Mouse (Mus musculus) MEL-GATA-1-ER (cell line): ENCODE data around the gene Prps1l1.

Source experiments
- DNase-seq: peaks from one replicate; pipeline ENCODE4 v3.0.0-alpha.2; 2012; ENCODE audit warnings: low read depth; ENCODE audit errors: extremely low read depth

Gene Prps1l1

DNA sequence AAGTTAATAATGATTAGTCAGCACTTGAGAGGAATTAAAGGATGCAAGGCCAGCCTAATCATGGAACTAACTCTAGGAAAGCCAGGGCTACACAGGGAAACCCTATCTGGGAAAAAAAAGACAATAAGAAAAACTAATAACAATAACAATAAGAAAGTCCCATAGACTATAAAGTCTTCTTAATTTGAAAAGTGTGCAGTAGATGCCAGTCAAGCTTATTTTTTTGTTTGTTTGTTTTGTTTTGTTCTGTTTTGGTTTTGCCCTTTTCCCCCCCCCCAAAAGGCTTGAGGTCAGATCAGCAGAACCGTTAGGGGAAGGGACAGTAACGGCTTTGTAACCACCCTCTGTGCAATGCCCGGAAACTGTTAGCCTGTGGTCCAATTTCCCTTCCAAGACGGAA is at the start of gene Prps1l1:
Gene Prps1l1, plus strand, starts transcription at position 301 of the 400 bp plus-strand sequence.
- no peak for DNase-seq

DNA sequence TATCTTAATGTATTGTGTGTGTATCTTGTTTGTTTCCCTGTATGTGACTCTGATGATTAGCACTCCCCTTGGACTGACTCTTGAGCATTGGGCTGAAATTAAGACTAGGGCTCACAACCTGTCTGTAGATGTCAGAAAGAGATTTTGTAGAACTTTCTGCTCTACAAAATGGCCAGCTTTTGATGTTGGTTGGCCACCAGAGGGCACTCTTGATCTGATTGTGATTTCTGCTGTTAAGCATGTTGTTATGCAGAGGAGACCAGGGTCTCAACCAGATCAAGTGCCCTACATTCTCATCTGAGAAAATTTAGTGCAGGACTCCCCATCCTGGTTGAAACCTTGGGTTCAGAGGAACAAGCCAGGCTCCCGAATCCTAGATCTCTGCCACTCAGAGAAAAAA is 46.6 kb upstream of the Prps1l1 start:
- DNase-seq = no peak

GRCm38 (mm10) chr12:34949066-34949706 is 35.4 kb upstream of the Prps1l1 start:
- no peak for DNase-seq

- no peak for DNase-seq
Observed at GRCm38 (mm10) chr12:34975991-34976390, 8.6 kb upstream of the Prps1l1 start.

DNA sequence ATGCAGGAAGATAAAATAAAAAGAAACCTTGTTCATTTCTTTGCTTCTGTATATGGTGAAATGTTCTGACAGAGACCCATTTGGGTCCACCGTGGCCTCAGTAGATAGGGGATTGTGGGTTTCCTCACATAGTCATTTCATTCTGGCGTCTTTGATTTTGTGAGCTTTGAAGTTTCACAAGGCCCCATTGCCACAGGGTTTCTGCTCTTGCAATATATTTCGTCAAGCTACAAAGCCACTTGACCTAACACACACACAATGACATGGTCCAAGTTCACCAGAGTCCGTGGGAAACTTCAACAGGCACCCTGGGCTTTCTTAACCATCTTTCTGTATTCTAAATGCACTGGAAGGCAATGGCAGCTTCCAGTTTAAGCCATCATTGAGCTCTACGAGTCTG is 1.3 kb downstream of the Prps1l1 start:
- DNase-seq = no peak

DNA sequence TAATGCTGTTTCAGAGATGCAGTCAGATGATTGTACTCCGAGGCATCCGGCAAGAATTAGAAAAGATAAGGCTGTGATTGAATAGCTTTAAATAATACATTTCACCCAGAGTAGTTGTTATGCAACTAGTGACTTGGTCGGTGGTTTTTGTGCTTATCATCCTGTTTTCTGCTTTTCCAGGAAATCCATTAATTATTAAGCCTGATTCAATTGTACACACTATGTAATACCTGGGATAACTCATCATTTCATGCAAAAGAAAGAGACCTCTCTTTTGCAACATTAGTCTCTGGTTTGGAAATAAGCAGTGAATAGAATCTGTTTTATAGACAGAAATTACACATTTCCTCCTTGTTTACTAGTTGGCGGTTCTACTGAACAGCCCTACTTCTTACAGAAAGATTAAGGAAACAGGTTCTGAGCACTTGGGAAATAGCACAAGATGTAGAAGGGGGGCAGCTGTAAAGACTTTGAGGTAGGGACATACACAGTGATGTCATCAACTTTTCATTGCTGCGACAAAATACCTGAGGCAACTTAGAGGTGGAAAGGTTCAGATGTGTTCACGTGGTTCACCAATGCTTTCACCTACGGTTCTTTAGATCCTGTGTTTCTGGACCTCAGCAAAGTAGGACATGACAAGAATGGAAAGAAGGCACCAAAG is 5.1 kb downstream of the Prps1l1 start:
- DNase-seq = no peak

DNA sequence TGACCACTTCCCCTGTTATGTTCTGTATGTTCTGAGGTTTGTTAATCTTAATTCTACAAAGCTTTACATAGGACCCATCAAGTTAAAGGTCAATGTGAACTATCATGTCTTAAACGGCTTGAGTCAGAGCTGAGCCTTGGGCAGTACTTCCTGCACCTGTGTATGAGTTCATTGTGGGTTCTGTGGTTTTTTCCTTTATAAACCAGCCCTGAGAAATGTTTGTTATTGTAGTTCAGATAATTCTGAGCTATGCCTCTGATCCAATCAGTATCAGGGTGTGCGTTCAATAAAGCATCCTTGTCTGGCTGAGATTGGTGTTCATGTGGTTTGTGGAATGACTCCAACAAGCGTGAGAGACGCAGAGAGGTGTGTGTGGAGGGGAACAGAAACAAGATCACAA is 5.8 kb downstream of the Prps1l1 start:
- no peak for DNase-seq

DNA sequence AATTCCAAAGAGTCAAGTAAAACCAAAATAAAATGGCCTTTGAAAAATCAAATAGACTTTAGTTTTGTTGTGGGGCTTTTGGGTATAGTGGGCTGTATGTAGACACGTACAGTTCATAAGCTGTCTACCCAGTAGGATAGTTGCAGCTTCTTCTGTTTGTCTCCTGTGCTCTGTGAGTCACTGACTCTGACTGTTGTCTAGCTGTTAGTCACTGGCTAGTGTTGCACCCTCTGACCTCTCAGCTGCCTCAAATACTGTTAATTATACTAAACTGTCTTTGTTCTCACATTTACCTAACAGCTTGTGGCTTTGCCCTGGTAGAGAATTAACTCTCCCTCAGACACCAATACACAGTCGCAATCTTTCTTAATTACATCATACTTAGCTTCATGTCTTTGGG is 7.3 kb downstream of the Prps1l1 start:
- DNase-seq = no peak

- no peak for DNase-seq
Observed at GRCm38 (mm10) chr12:34997597-34998182, 13.1 kb downstream of the Prps1l1 start.

GRCm38 (mm10) chr12:34998778-34999467 is 14.4 kb downstream of the Prps1l1 start:
- no peak for DNase-seq

DNA sequence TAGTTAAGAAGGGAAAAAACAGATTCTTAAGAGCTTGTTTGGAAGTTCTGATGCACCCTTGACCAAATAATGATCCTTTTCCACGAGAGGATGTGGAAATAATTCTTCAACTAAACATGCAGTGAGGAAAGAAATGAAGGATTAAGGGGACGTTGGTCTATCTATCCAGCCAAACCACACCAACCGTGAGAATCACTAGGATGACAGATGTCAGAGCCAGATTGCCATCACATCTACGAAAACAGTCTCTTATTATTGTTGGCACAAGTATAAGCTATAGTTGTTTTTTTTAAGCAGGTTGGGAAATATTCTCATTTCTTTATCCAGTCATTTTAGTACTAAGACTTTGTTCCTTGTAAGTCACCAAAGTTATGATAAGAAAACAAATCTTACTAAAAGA is 15.8 kb downstream of the Prps1l1 start:
- no peak for DNase-seq

GRCm38 (mm10) chr12:35005748-35006147 is 21.2 kb downstream of the Prps1l1 start:
- no peak for DNase-seq

DNA sequence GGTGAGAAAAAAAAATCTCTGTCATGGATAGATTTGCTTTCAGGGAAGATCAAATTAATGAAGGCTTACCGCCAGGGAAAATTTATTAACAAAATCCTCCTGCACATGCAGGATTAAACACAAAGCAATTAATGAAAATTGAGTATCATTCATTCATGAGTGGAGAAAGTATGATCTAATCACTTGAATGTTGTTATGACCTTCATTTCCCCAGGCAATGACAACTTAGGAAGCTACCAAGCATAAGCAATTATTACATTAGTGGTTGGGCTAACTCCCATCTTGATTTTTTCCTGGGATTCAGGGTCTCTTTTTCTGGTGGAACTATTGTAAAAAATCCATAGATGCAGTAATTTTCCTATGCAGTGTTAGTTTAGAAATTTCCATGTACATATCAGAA is 23.3 kb downstream of the Prps1l1 start:
- no peak for DNase-seq

- no peak for DNase-seq
Observed at GRCm38 (mm10) chr12:35008340-35009137, 24.0 kb downstream of the Prps1l1 start.

- no peak for DNase-seq
Observed at GRCm38 (mm10) chr12:35011462-35011861, 26.9 kb downstream of the Prps1l1 start.

- DNase-seq = no peak
Observed at GRCm38 (mm10) chr12:35013950-35014349, 29.4 kb downstream of the Prps1l1 start.

DNA sequence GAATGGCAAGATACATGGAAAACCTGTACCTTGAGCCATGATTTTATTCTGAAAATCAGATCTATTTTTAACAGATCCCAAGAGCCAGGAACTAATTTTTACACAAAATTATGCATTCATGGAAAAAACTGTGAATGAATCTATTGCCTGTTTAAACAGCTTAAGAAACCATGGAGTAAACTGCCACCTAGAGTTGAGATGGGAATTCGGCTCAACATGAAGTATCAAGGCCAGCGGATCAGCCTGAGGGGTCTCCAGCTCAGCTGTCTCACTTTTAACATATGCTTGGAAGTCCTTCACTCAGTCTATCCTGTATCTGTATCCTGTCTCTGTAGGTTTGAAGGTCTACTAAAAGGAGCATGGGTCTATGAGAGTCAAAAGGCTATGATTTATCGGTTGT is 31.5 kb downstream of the Prps1l1 start:
- no peak for DNase-seq

GRCm38 (mm10) chr12:35016481-35017250 is 32.1 kb downstream of the Prps1l1 start:
- no peak for DNase-seq

DNA sequence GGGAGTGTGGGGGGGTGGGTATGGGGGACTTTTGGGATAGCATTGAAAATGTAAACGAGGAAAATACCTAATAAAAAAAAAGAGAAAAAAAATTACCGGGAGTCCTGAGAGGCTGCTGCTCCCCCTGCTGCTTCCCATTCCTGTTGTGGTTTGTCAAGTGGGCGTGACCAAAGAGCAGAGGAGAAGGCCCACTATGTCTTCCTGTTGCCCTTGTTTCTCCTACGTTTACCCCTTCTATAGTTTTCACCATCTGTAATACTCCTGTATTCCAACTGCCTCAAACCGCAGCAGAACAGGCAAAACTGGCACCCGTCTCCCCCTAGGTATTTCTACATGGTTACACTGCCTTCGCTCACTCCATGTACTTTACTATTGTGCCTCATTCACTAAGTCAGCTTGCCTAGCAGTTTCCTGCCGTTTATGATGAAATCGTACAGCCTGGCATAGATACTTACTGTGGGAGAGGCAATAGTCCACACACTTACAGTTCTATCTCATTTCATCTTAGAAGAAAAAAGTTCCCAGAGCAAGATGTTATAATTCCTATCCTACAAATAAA is 34.2 kb downstream of the Prps1l1 start:
- no peak for DNase-seq

GRCm38 (mm10) chr12:35021285-35021684 is 36.7 kb downstream of the Prps1l1 start:
- no peak for DNase-seq
